Mouse (Mus musculus) limb, embryonic 11.5 days (tissue): ENCODE data around the gene Ppp5c. TPM values are rescaled to one million over a fixed set of nuclear protein-coding genes. Genes with fewer than 3 reads are reported as not detected.

Experiments used
- ATAC-seq: fragments of 200-750 bp; cut with Nextera tagmentation; 2 replicates; pipeline ENCODE4 v1.8.0; 2017; ENCODE audit warnings: low read depth; ENCODE audit not compliant: insufficient number of reproducible peaks, low FRiP score, low TSS enrichment
- DNase-seq: peaks from one replicate; pipeline ENCODE4 v3.0.0-alpha.2; 2015; ENCODE audit warnings: low spot score
- H3K27ac ChIP-seq: fragments of 300-500 bp; sonication (generic); replicated peaks from 2 replicates; pipeline ENCODE4 v1.5.1; 2014; ENCODE audit warnings: low read depth, mild to moderate bottlenecking, low read length
- H3K27me3 ChIP-seq: fragments of 300-500 bp; sonication (generic); 2 replicates; pipeline ENCODE4 v1.6.1; 2014; ENCODE audit warnings: mild to moderate bottlenecking, low read length, mixed read lengths; ENCODE audit not compliant: control insufficient read depth, insufficient read depth
- H3K36me3 ChIP-seq: fragments of 300-500 bp; sonication (generic); 2 replicates; pipeline ENCODE4 v1.6.1; 2014; ENCODE audit warnings: mild to moderate bottlenecking, low read length, moderate library complexity, mixed read lengths; ENCODE audit not compliant: control insufficient read depth, insufficient read depth
- H3K4me1 ChIP-seq: fragments of 300-500 bp; sonication (generic); 2 replicates; pipeline ENCODE4 v1.6.1; 2014; ENCODE audit warnings: low read length, mixed read lengths; ENCODE audit not compliant: control insufficient read depth, insufficient read depth
- H3K4me2 ChIP-seq: fragments of 300-500 bp; sonication (generic); 2 replicates; pipeline ENCODE4 v1.6.1; 2014; ENCODE audit warnings: low read depth, mild to moderate bottlenecking, moderate library complexity; ENCODE audit not compliant: severe bottlenecking
- H3K4me3 ChIP-seq: fragments of 300-500 bp; sonication (generic); 2 replicates; pipeline ENCODE4 v1.5.1; 2014; ENCODE audit warnings: low read depth, low read length
- H3K9ac ChIP-seq: fragments of 300-500 bp; sonication (generic); 2 replicates; pipeline ENCODE4 v1.6.1; 2014; ENCODE audit warnings: mild to moderate bottlenecking, low read length
- H3K9me3 ChIP-seq: fragments of 300-500 bp; sonication (generic); 2 replicates; pipeline ENCODE4 v1.6.1; 2016; ENCODE audit warnings: low read length; ENCODE audit not compliant: control insufficient read depth
- WGBS: fragments of 180-500 bp; shearing (Covaris S2); extraction: QIAGEN DNeasy Blood & Tissue Kit; methylation state at CpG from one replicate; pipeline ENCODE4 v1.1.7; 2014; 5-methylcytosine and 5-hydroxymethylcytosine counted together
- polyA plus RNA-seq: library from polyadenylated mRNA; unstranded; fragments of >200 nt; fragmentation: Nextera tagmentation; extraction: Ambion mirVana; gene quantifications from 2 replicates; pipeline ENCODE4 v1.2.1, GENCODE M21; 2014

The Ppp5c gene
- polyA plus RNA-seq, 1 experiment from 2014 or later = 140 TPM

GRCm38 (mm10) chr7:17025505-17025894, 2.2 kb downstream of the Ppp5c start:
- Histone ChIP-seq H3K27ac (no peak overlapping the region), H3K9ac (no peak overlapping the region), H3K9me3 (no peaks in the 10 kb centered on the region), H3K4me2 (no peak overlapping the region), H3K4me3 (no peak overlapping the region), H3K27me3 (no peaks in the 10 kb centered on the region), H3K36me3 (peaks cover 13% of the 10 kb centered on the region), H3K4me1 (peaks cover 21% of the 10 kb centered on the region)
- ATAC-seq (no peak), DNase-seq (no peak)
- 63% methylated on average over 4 of the region's 4 CpGs for WGBS

GRCm38 (mm10) chr7:17024814-17025504, 2.8 kb downstream of the Ppp5c start:
- Histone ChIP-seq H3K27ac (no peak overlapping the region; the same call in 1 of the 2 replicates), H3K36me3 (peaks cover 17% of the 10 kb centered on the region), H3K4me3 (no peak overlapping the region), H3K9me3 (no peaks in the 10 kb centered on the region), H3K27me3 (no peaks in the 10 kb centered on the region), H3K4me2 (peak overlapping the region; percentile 20), H3K9ac (no peak overlapping the region), H3K4me1 (peaks cover 21% of the 10 kb centered on the region)
- ATAC-seq = no peak
- DNase-seq = peak; percentile 35
- WGBS = 73% methylated on average over 10 of the region's 10 CpGs

GRCm38 (mm10) chr7:17024141-17024540, 3.6 kb downstream of the Ppp5c start:
- H3K9me3 ChIP-seq = no peaks in the 10 kb centered on the region
- H3K4me2 ChIP-seq = no peak overlapping the region
- DNase-seq (no peak), ATAC-seq (no peak)
- H3K27ac ChIP-seq = no peak overlapping the region; the same call in 1 of the 2 replicates
- 0 out of 2 replicates have a peak overlapping the region, but pooled peaks have one; percentile 0 for H3K4me3 ChIP-seq
- H3K4me1 ChIP-seq = peaks cover 21% of the 10 kb centered on the region
- WGBS = 92% methylated on average over 6 of the region's 6 CpGs
- H3K9ac ChIP-seq = no peak overlapping the region
- H3K36me3 ChIP-seq = peaks cover 17% of the 10 kb centered on the region
- no peaks in the 10 kb centered on the region for H3K27me3 ChIP-seq

DNA sequence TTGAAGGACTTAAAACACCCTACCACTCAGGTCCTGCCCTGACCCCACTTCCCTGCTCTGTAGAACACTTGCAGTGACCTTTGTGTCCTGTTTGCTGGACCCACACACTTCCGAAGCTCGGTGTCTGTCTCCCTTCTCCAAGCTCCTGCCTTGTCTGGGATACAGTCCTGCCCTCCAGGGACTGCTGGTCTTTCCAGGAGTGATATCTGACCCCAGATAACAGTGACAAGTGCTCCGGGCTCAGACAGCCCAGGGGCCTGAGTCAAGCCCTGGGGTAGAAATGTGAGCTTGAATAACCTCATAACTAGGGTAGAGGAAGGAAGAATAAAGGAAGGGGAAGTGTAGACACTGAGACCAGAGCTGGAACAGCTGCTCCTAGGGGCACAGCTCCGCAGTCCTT, 4.0 kb downstream of the Ppp5c start:
- no peaks in the 10 kb centered on the region for H3K9me3 ChIP-seq
- H3K27me3 ChIP-seq = no peaks in the 10 kb centered on the region
- 82% methylated on average over 4 of the region's 4 CpGs for WGBS
- H3K4me1 ChIP-seq = peaks cover 21% of the 10 kb centered on the region
- H3K4me3 ChIP-seq = 0 out of 2 replicates have a peak overlapping the region, but pooled peaks have one; percentile 0
- no peak overlapping the region for H3K27ac ChIP-seq
- no peak for ATAC-seq
- DNase-seq = no peak
- no peak overlapping the region for H3K4me2 ChIP-seq
- peaks cover 17% of the 10 kb centered on the region for H3K36me3 ChIP-seq
- no peak overlapping the region for H3K9ac ChIP-seq

GRCm38 (mm10) chr7:17022176-17022575, 5.5 kb downstream of the Ppp5c start:
- DNase-seq (no peak), ATAC-seq (no peak)
- no peak overlapping the region for H3K4me2 ChIP-seq
- peaks cover 21% of the 10 kb centered on the region for H3K4me1 ChIP-seq
- H3K9me3 ChIP-seq = no peaks in the 10 kb centered on the region
- no peak overlapping the region for H3K4me3 ChIP-seq
- peaks cover 17% of the 10 kb centered on the region for H3K36me3 ChIP-seq
- 94% methylated on average over 15 of the region's 15 CpGs for WGBS
- H3K27me3 ChIP-seq = no peaks in the 10 kb centered on the region
- H3K9ac ChIP-seq = no peak overlapping the region
- no peak overlapping the region for H3K27ac ChIP-seq

GRCm38 (mm10) chr7:17019426-17020166, 8.1 kb downstream of the Ppp5c start:
- 90% methylated on average over 7 of the region's 7 CpGs for WGBS
- Histone ChIP-seq H3K4me1 (0 out of 2 replicates have a peak, but pooled peaks cover 7% of the 10 kb centered on the region), H3K4me3 (no peak overlapping the region), H3K36me3 (peaks cover 19% of the 10 kb centered on the region), H3K9me3 (no peaks in the 10 kb centered on the region), H3K9ac (no peak overlapping the region), H3K27ac (no peak overlapping the region), H3K27me3 (no peaks in the 10 kb centered on the region), H3K4me2 (no peak overlapping the region)
- ATAC-seq (no peak), DNase-seq (no peak)

DNA sequence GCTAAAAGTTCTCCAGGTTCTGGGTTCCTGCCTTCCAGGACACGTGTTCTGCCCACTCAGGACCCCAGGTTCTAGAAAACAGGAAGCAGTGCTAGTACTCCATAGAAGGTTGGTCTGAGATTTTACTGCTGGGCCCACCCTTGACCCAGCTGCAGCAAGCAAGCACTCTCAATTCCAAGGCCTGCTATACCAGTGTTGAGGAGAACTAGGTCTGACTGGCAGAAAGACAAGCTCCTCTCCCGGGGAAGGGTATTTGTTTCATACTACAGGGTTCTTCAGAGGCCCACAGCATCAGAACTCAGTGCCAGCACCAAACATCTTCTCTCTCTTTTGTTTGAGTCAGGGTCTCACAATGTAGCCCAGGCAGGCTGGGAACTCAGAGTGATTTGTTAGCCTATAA, 9.8 kb downstream of the Ppp5c start:
- Histone ChIP-seq H3K4me2 (no peak overlapping the region), H3K36me3 (peaks cover 27% of the 10 kb centered on the region), H3K4me3 (no peak overlapping the region), H3K9ac (no peak overlapping the region), H3K27me3 (no peaks in the 10 kb centered on the region), H3K27ac (no peak overlapping the region), H3K4me1 (no peaks in the 10 kb centered on the region), H3K9me3 (no peaks in the 10 kb centered on the region)
- no peak for ATAC-seq
- DNase-seq = no peak
- WGBS = 88% methylated on average over 2 of the region's 2 CpGs

- no peak overlapping the region for H3K9ac ChIP-seq
- WGBS = 100% methylated on average over 1 of the region's 1 CpGs
- no peaks in the 10 kb centered on the region for H3K9me3 ChIP-seq
- no peak overlapping the region for H3K4me3 ChIP-seq
- no peaks in the 10 kb centered on the region for H3K27me3 ChIP-seq
- peaks cover 30% of the 10 kb centered on the region for H3K36me3 ChIP-seq
- DNase-seq = no peak
- no peak overlapping the region for H3K4me2 ChIP-seq
- no peak overlapping the region for H3K27ac ChIP-seq
- ATAC-seq = no peak
- H3K4me1 ChIP-seq = no peaks in the 10 kb centered on the region
These were observed 10.7 kb downstream of the Ppp5c start for GRCm38 (mm10) chr7:17017036-17017435.
